Mouse (Mus musculus) urinary bladder, postnatal 25 days (tissue): ENCODE measurements at regions not wholly inside any gene's neighbourhood (a gene's known extent, or its start where the extent isn't known, plus 50 kb on each side); places are given as distances from the start of the nearest gene placed in this dataset.
"Not testable (repeated sequence)": the region's sequence is repeated elsewhere in the genome, so short reads cannot be mapped to it uniquely, and the experiment has no call there.

ENCODE experiments used
- DNase-seq: peaks from one replicate; pipeline ENCODE4 v3.0.0; 2022; ENCODE audit warnings: low spot score

DNA sequence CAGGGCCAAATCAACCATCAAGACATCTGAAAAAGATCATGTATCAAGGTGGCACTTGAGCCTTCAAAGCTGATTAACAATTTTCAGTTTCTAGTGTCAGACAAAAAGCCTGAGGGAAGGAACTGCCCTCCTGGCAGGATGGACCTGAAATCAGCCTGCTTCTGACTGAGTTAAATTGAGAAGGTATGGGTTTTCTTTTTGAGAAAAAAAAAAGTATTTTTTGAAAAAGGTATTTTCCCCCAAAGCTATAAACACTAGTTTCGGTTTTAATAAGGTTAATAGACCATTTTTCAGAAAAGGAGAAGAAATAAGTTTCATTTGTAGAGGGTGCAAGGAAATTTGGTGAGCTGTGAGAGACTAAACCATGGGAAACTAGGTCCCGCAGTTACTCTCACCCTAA is 124.6 kb upstream of the Mrpl21 start:
- not testable (repeated sequence) for DNase-seq

DNA sequence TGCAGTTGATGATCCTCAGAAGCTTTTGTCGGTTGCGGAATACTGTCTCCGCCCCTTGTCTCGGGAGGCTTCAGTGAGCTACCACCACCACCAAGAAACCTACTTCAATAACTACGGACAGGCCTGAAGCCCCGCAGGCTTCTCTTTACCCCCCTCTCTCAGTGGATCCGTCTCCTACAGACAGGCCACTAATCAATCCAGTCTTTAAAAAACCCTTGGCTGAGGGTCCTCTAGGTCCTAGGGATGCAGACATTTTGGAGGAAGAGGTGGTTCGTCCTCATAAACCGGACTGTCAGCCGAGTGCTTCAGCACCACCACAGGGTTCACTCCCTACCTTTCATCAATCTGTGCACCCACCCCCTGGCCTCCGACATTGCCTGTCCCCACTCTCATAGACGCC is 123.4 kb upstream of the Mrpl21 start:
- no peak for DNase-seq

DNA sequence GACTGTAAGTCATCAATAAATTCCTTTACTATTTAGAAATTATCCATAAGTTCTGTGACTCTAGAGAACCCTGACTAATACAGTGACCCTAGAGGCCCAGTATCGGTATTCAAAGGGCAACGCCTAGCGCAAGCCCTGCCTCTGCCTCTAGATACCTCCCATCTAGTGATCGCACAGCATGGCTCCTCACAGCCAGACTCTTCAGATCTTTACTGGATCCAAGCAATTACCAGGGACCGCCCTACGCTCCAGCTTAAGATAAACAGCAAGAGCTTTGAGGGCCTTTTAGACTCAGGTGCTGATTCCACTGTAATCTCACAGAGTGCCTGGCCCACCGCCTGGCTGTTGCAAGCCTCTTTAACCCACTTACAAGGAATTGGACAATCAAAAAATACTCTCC is 115.0 kb upstream of the Mrpl21 start:
- DNase-seq = no peak

DNA sequence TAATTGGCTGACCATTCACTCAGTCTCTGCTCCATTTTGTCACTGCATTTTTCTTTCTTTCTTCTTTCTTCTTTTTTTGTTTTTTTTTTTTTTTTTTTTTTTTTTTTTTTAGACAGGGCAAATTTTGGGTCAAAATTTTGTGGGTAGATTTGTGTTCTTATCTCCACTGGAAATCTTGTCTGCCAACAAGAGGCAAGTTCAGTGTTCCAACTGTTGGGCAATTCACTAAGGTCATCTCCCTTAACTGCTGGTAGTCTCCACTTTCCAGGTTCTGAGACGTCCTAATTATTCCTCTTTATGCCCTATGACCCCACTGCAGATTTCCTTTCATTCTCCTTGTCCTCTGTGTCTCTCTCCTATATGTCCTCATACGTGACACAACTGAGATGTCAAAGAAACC is 100.1 kb upstream of the Mrpl21 start:
- no peak for DNase-seq

DNA sequence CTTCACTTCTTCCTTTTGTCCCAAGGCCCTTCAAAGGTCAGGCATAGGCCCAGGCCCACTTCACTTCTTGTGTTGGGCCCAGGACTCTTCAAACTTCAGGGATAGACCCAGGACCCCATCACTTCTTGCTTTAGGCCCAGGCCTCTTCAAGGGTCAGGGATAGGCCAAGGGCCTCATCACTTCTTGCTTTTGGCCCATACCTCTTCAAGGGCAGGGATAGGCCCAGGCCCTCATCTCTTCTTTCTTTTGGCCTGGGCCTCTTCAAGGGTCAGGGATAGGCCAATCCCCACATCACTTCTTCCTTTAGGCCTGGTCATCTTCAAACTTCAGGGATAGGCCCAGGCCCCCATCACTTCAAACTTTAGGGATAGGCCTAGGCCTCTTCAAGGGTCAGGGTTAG is 90.1 kb upstream of the Mrpl21 start:
- no peak for DNase-seq

DNA sequence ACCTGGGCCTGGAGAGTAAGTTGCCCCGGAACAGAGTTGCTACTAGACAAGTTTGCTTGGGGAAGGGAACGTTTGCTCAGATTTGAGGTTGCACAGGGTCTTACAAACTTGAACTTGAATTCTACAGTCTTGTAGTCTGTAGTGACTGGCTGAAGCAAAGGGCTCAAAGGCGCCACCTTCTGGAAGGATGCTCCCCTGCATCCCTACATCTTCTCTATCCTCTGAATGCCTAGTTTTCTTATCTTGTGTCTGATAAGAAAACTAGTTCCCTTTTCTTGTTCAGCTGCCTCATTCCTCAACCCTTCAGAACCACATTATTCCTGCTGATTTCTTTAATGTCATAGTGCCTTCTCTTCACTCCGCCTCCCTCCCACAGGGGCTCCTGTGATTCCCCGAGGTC is 78.2 kb upstream of the Mrpl21 start:
- DNase-seq = peak; percentile 15

DNA sequence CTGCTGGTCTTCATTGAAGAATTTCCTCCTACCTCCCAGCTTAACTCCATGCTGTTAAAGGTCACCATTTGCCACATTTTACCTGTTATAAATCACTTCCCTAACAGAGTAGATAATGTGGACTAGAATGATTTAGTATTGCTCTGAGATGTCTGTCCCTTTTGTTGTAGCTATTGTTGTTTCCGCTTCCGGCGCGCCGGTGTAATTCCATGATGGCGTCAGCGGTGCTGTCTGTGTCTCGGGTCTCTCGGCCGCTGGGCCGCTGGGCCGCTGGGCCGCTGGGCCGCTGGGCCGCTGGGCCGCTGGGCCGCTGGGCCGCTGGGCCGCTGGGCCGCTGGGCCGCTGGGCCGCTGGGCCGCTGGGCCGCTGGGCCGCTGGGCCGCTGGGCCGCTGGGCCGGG is 77.3 kb upstream of the Mrpl21 start:
- DNase-seq = not testable (repeated sequence)

DNA sequence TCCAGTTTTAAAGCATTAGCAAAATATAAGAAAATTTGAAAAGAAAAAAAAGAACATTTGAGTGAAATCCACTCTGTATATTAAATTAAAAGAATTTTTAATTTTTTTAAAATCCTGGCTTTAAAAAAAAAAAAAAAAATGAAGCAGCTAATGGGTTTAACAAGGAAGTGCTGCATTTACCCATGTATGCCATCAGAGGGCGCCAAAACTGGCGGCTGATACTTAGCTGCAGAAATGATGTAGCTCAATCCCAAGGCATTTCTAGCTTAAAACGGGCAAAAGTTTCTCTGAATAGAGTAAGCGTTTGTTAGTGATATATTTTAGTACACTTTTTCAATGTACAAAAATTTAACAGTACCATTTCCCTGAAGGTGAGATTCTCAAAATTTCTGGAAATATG is 74.4 kb upstream of the Mrpl21 start:
- peak; percentile 46 for DNase-seq
